Mouse (Mus musculus): ENCODE measurements around the gene Ube2v1. TPM values are rescaled to one million over a fixed set of nuclear protein-coding genes. Genes with fewer than 3 reads are reported as not detected.
A peak's percentile ranks its signal among the peaks of the same experiment; 100 is the strongest.

Ube2v1 gene
- polyA plus RNA-seq, 1 experiment: 89.8 TPM

GRCm38 (mm10) chr2:167660611-167660971, 28.7 kb upstream of the Ube2v1 start:
- TF ChIP-seq CTCF (IDR thresholded peaks at IDR 0.05; ENCODE audit: extremely low read depth, insufficient read length, insufficient replicate concordance, low read depth, low read length) (no peak), POLR2A (IDR thresholded peaks at IDR 0.05; ENCODE audit: low read depth, low read length) (no peak)
- peak overlapping the region; percentile 66 for H3K4me3 ChIP-seq (ENCODE audit: low read depth, low read length)
- H3K27me3 ChIP-seq (ENCODE audit: control insufficient read depth, insufficient read depth, low read length): peaks cover 10% of the 10 kb centered on the region; the same call in 1 of the 2 replicates
- no peak overlapping the region for H3K27ac ChIP-seq (ENCODE audit: insufficient read depth, low read depth, low read length)
- WGBS: 5% methylated on average over 12 of the region's 12 CpGs
- peaks cover 21% of the 10 kb centered on the region for H3K4me1 ChIP-seq (ENCODE audit: control insufficient read depth, insufficient read depth, insufficient read length, low read length)
- H3K36me3 ChIP-seq (ENCODE audit: control insufficient read depth, insufficient read depth, low read length): no peaks in the 10 kb centered on the region

DNA sequence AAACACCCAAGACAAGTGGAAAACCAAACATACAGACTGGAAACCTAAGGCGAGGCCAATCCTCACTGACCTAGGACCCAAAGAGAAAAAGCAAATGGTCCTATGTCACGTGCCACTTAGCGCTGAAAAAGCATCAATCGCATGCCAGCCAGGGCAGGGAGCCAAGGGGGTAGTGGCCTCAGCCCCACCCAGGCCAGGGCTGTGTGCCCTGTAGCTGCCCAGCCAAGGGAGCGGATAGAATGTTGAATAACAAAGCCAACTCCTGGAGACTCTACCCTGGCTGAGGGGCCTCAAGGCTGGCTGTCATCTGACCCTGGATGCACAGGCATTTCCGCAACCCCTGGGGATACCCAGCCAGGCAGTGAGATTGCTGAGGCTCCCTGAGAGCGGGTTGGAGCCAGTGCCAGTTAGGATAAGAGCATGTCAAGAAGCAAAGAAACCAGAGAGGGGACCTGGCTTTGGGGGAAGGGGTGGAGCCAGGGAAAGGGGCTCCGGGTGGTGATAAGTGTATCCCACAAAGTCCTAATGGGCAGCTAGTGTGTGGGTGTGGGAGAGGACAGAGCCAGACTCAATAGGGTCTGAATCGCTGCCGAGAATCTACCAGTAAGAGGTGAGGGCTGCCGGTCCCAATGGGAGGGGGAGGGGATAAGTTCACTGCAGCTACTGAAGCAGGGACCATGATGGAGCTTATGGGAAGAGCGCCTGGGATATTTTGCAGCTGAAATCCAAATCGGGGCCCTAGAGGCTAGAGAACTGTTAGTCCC, 28.1 kb upstream of the Ube2v1 start:
- H3K4me1 ChIP-seq (ENCODE audit: control insufficient read depth, insufficient read depth, insufficient read length, low read length): peaks cover 21% of the 10 kb centered on the region

DNA sequence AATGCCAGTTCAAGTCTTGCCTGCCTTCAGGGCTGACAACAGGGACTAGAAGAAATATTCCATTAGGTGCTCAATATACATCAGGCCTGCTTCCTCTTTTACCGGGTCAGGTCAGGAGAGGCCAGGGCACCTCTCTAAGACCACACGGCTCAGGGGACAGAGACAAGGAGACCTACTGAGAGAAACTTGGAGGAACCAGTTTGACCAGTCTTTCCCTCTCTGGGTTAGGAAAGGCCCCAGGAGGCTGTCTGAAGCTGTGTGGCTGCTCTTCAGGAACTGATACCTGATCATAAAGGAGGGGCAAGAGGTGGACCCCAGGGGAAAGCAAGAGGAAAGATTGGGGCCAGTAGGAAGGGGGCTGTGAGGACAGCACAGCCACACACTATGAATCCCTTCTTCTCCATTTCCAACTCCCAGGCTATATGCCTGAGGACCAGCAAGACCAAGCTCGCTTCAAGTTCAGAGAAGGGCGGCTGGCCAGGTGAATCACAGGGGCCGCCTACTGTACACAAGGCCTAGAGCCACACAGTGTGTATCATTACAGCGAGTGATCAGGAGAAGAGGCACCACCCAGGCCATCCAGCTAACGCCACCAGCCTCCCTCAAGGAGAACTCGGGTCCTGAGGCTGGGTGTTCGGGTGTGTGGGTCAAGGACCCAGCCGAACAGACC, 27.4 kb upstream of the Ube2v1 start:
- Histone ChIP-seq H3K27me3 (ENCODE audit: control insufficient read depth, insufficient read depth, low read length) (peaks cover 10% of the 10 kb centered on the region; the same call in 1 of the 2 replicates), H3K27ac (ENCODE audit: insufficient read depth, low read depth, low read length) (no peak overlapping the region), H3K4me3 (ENCODE audit: low read depth, low read length) (peak overlapping the region; percentile 66; the same call in 1 of the 2 replicates), H3K4me1 (ENCODE audit: control insufficient read depth, insufficient read depth, insufficient read length, low read length) (peaks cover 21% of the 10 kb centered on the region), H3K36me3 (ENCODE audit: control insufficient read depth, insufficient read depth, low read length) (no peaks in the 10 kb centered on the region)
- no peak for TF ChIP-seq POLR2A (IDR thresholded peaks at IDR 0.05; ENCODE audit: low read depth, low read length)
- TF ChIP-seq CTCF (IDR thresholded peaks at IDR 0.05; ENCODE audit: extremely low read depth, insufficient read length, insufficient replicate concordance, low read depth, low read length): no peak
- WGBS: 36% methylated on average over 10 of the region's 10 CpGs

More for the DNA sequence above, 28.1 kb upstream of the Ube2v1 start:
- H3K36me3 ChIP-seq (ENCODE audit: control insufficient read depth, insufficient read depth, low read length): no peaks in the 10 kb centered on the region
- 17% methylated on average over 13 of the region's 13 CpGs for WGBS
- peak overlapping the region; percentile 66 for H3K4me3 ChIP-seq (ENCODE audit: low read depth, low read length)
- no peak for TF ChIP-seq POLR2A (IDR thresholded peaks at IDR 0.05; ENCODE audit: low read depth, low read length)
- TF ChIP-seq CTCF (IDR thresholded peaks at IDR 0.05; ENCODE audit: extremely low read depth, insufficient read length, insufficient replicate concordance, low read depth, low read length): no peak
- peaks cover 10% of the 10 kb centered on the region; the same call in 1 of the 2 replicates for H3K27me3 ChIP-seq (ENCODE audit: control insufficient read depth, insufficient read depth, low read length)
- H3K27ac ChIP-seq (ENCODE audit: insufficient read depth, low read depth, low read length): no peak overlapping the region

GRCm38 (mm10) chr2:167658712-167659111, 26.8 kb upstream of the Ube2v1 start:
- H3K4me1 ChIP-seq (ENCODE audit: control insufficient read depth, insufficient read depth, insufficient read length, low read length): peaks cover 21% of the 10 kb centered on the region
- no peaks in the 10 kb centered on the region for H3K36me3 ChIP-seq (ENCODE audit: control insufficient read depth, insufficient read depth, low read length)
- peaks cover 10% of the 10 kb centered on the region; the same call in 1 of the 2 replicates for H3K27me3 ChIP-seq (ENCODE audit: control insufficient read depth, insufficient read depth, low read length)
- 84% methylated on average over 11 of the region's 11 CpGs for WGBS
- no peak overlapping the region for H3K4me3 ChIP-seq (ENCODE audit: low read depth, low read length)
- no peak for TF ChIP-seq POLR2A (IDR thresholded peaks at IDR 0.05; ENCODE audit: low read depth, low read length)
- TF ChIP-seq CTCF (IDR thresholded peaks at IDR 0.05; ENCODE audit: extremely low read depth, insufficient read length, insufficient replicate concordance, low read depth, low read length): no peak
- H3K27ac ChIP-seq (ENCODE audit: insufficient read depth, low read depth, low read length): no peak overlapping the region

GRCm38 (mm10) chr2:167657973-167658372, 26.1 kb upstream of the Ube2v1 start:
- TF ChIP-seq POLR2A (IDR thresholded peaks at IDR 0.05; ENCODE audit: low read depth, low read length) (no peak), CTCF (IDR thresholded peaks at IDR 0.05; ENCODE audit: extremely low read depth, insufficient read length, insufficient replicate concordance, low read depth, low read length) (no peak)
- no peak overlapping the region for H3K27ac ChIP-seq (ENCODE audit: insufficient read depth, low read depth, low read length)
- WGBS: 94% methylated on average over 4 of the region's 4 CpGs

GRCm38 (mm10) chr2:167656629-167657478, 25.0 kb upstream of the Ube2v1 start:
- H3K27me3 ChIP-seq (ENCODE audit: control insufficient read depth, insufficient read depth, low read length): peaks cover 13% of the 10 kb centered on the region; the same call in 1 of the 2 replicates
- peaks cover 16% of the 10 kb centered on the region for H3K4me1 ChIP-seq (ENCODE audit: control insufficient read depth, insufficient read depth, insufficient read length, low read length)
- H3K36me3 ChIP-seq (ENCODE audit: control insufficient read depth, insufficient read depth, low read length): no peaks in the 10 kb centered on the region
- H3K27ac ChIP-seq (ENCODE audit: insufficient read depth, low read depth, low read length): peak overlapping the region; percentile 85
- H3K4me3 ChIP-seq (ENCODE audit: low read depth, low read length): peak overlapping the region; percentile 39
- WGBS: 71% methylated on average over 16 of the region's 16 CpGs
- TF ChIP-seq CTCF (IDR thresholded peaks at IDR 0.05; ENCODE audit: extremely low read depth, insufficient read length, insufficient replicate concordance, low read depth, low read length): no peak
- peak; percentile 25; the same call in 1 of the 2 replicates for TF ChIP-seq POLR2A (IDR thresholded peaks at IDR 0.05; ENCODE audit: low read depth, low read length)

More at GRCm38 (mm10) chr2:167657973-167658372, 26.1 kb upstream of the Ube2v1 start:
- H3K36me3 ChIP-seq (ENCODE audit: control insufficient read depth, insufficient read depth, low read length): no peaks in the 10 kb centered on the region
- H3K27me3 ChIP-seq (ENCODE audit: control insufficient read depth, insufficient read depth, low read length): peaks cover 13% of the 10 kb centered on the region; the same call in 1 of the 2 replicates
- H3K4me3 ChIP-seq (ENCODE audit: low read depth, low read length): no peak overlapping the region
- peaks cover 21% of the 10 kb centered on the region for H3K4me1 ChIP-seq (ENCODE audit: control insufficient read depth, insufficient read depth, insufficient read length, low read length)
